Mouse (Mus musculus): ENCODE data around the gene Dhx16. TPM values are rescaled to one million over a fixed set of nuclear protein-coding genes. Genes with fewer than 3 reads are reported as not detected.
"Not testable (repeated sequence)": the region's sequence is repeated elsewhere in the genome, so short reads cannot be mapped to it uniquely, and the experiment has no call there.

Gene Dhx16
- polyA plus RNA-seq, 1 experiment = 64.3 TPM

DNA sequence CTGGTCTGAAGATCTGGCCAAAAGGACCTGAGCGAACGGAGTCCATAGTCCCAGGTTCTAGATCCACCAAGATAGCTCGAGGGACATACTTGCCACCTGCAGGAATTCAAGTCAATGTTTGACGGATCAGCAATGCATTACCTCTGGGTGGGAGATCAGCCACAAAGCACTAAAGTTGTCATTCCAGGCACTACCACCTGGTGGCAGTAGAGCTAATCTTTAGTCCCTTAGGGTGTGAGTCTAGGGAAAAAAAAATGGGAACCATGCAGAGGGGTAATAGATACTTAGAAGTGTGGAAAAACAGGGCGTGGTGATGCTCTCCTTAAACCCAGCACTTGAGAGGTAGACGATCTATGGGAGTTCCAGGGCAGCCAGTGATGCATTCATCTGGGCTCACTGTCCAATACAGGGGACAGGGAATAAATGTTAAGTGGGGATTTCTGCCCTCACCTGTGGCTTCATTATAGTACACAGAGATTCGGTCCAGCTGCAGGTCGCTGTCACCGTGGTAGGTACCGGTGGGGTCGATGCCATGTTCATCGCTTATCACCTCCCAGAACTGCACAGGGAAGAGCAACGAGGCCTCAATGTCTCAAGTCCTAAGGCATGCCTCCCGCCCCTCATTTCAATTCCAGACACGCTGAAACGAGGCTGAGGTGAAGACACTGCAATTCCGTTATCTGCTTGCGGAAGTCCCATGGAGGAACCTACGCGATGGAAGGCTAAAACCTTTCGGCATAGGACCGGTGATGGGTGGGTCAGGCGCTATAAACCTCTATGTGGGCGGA is 43.2 kb upstream of the Dhx16 start:
- H3K4me1 ChIP-seq (ENCODE audit: control insufficient read depth, insufficient read depth, insufficient read length, low read length) = peaks cover 10% of the 10 kb centered on the region
- WGBS = 3% methylated on average over 24 of the region's 24 CpGs
- peak overlapping the region; percentile 93 for H3K4me3 ChIP-seq (ENCODE audit: low read depth, low read length)
- TF ChIP-seq CTCF (IDR thresholded peaks at IDR 0.05; ENCODE audit: extremely low read depth, insufficient read length, insufficient replicate concordance, low read depth, low read length) (peak; percentile 53; the same call in 1 of the 2 replicates), POLR2A (IDR thresholded peaks at IDR 0.05; ENCODE audit: low read depth, low read length) (no peak)
- peaks cover 29% of the 10 kb centered on the region for H3K36me3 ChIP-seq (ENCODE audit: control insufficient read depth, insufficient read depth, low read length)
- H3K27me3 ChIP-seq (ENCODE audit: control insufficient read depth, insufficient read depth, low read length) = no peaks in the 10 kb centered on the region
- H3K27ac ChIP-seq (ENCODE audit: insufficient read depth, low read depth, low read length) = peak overlapping the region; percentile 52

DNA sequence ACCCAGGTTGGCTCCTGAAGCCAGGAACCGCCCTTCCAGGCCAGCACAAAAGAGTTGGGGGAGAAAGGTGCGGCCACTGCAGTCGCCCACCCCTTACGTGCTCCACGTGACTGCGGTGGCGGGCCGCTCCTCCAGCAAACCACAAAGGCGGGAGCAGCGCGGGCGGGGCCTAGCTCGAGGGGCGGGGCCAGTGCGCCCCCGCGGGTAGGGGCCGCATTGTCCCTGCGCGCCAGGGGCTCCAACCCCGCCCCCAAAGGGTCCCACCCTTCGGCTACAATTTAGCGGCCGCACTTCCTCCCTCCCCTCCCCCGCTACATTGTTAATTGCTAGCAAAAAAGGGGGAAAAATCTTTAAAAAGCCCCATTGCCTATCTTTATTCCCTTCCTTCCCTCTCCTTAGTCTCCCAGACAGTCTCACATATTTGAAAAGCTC is 42.6 kb upstream of the Dhx16 start:
- 1% methylated on average over 25 of the region's 25 CpGs for WGBS
- peaks cover 10% of the 10 kb centered on the region for H3K4me1 ChIP-seq (ENCODE audit: control insufficient read depth, insufficient read depth, insufficient read length, low read length)
- no peaks in the 10 kb centered on the region for H3K27me3 ChIP-seq (ENCODE audit: control insufficient read depth, insufficient read depth, low read length)
- peaks cover 27% of the 10 kb centered on the region for H3K36me3 ChIP-seq (ENCODE audit: control insufficient read depth, insufficient read depth, low read length)
- TF ChIP-seq POLR2A (IDR thresholded peaks at IDR 0.05; ENCODE audit: low read depth, low read length) (no peak), CTCF (IDR thresholded peaks at IDR 0.05; ENCODE audit: extremely low read depth, insufficient read length, insufficient replicate concordance, low read depth, low read length) (no peak)
- peak overlapping the region; percentile 92 for H3K27ac ChIP-seq (ENCODE audit: insufficient read depth, low read depth, low read length)
- peak overlapping the region; percentile 93 for H3K4me3 ChIP-seq (ENCODE audit: low read depth, low read length)

DNA sequence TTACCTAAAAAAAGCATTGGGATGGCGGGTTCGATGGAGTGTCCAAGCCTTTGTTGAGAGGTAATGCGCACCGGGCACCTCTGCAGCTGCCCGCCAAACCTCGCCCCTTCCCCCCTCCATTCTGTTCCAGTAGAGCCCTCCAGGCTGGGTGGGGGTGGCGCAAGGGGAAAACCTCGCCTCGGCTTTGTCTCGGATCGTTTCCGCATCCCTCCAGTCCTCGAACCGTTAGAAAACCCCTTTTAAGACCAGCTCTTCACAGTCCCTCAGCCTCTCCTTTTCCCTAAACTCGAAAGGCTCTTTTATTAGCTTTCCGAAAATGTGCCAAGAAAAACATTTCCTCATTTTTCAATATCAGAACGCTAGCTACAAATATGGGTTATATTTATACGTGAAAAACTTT is 42.1 kb upstream of the Dhx16 start:
- WGBS = under 1% methylated on average over 18 of the region's 18 CpGs
- Histone ChIP-seq H3K4me3 (ENCODE audit: low read depth, low read length) (peak overlapping the region; percentile 93), H3K27ac (ENCODE audit: insufficient read depth, low read depth, low read length) (peak overlapping the region; percentile 92), H3K36me3 (ENCODE audit: control insufficient read depth, insufficient read depth, low read length) (peaks cover 25% of the 10 kb centered on the region), H3K27me3 (ENCODE audit: control insufficient read depth, insufficient read depth, low read length) (no peaks in the 10 kb centered on the region), H3K4me1 (ENCODE audit: control insufficient read depth, insufficient read depth, insufficient read length, low read length) (peaks cover 10% of the 10 kb centered on the region)
- no peak for TF ChIP-seq CTCF (IDR thresholded peaks at IDR 0.05; ENCODE audit: extremely low read depth, insufficient read length, insufficient replicate concordance, low read depth, low read length)
- TF ChIP-seq POLR2A (IDR thresholded peaks at IDR 0.05; ENCODE audit: low read depth, low read length) = no peak

DNA sequence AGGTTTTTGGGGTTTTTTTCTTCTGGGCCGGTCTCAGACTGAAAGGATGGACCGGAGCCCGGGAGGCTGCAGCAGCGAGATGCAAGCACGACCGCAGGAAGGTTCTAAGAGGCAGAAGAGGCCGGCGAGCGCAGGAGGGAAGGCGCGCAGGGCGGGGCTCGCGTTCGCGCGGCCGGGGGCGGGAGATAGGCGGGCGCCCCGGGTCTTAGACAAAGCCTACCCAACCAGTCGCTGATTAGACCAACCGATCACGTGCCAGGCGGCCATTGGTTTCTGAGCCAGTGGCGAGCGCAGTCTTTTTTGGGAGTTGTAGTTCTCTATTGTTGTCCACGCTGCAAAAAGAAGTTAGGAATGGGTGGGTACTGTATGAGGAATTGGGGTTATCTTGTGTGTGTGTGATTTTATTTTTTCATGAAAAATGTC is 41.5 kb upstream of the Dhx16 start, which contains the start of gene Tubb5:
Tubb5 (minus strand) TSS at position 185 of the 423 bp plus-strand sequence.
- Histone ChIP-seq H3K4me1 (ENCODE audit: control insufficient read depth, insufficient read depth, insufficient read length, low read length) (peaks cover 10% of the 10 kb centered on the region), H3K27me3 (ENCODE audit: control insufficient read depth, insufficient read depth, low read length) (no peaks in the 10 kb centered on the region), H3K36me3 (ENCODE audit: control insufficient read depth, insufficient read depth, low read length) (peaks cover 25% of the 10 kb centered on the region), H3K27ac (ENCODE audit: insufficient read depth, low read depth, low read length) (peak within 1 kb of the TSS; percentile 92), H3K4me3 (ENCODE audit: low read depth, low read length) (peak within 1 kb of the TSS; percentile 93)
- WGBS = 2% methylated on average over 29 of the region's 29 CpGs
- TF ChIP-seq POLR2A (IDR thresholded peaks at IDR 0.05; ENCODE audit: low read depth, low read length) (peak; percentile 97), CTCF (IDR thresholded peaks at IDR 0.05; ENCODE audit: extremely low read depth, insufficient read length, insufficient replicate concordance, low read depth, low read length) (no peak)

DNA sequence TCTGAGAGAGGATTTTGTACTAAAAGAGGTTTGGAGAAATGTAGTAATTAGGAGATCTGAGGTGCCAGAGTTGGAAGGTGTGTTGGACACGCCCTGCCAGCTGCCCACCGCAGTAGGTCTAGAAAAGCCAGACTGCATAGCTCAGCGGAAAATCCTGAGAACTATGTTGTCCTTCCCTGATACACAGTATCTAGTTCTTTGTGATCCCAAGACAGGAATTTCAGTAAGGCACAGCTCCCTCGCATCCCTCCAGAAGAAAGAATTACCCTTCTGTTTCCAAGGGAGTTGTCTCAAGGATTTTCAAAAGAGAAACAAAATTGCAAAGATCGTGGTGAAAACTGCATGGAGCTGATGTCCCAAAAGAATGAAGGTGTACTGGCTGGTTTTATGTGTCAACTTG is 41.0 kb upstream of the Dhx16 start:
- 3% methylated on average over 5 of the region's 5 CpGs for WGBS
- H3K4me3 ChIP-seq (ENCODE audit: low read depth, low read length) = peak overlapping the region; percentile 5; the same call in 1 of the 2 replicates
- H3K36me3 ChIP-seq (ENCODE audit: control insufficient read depth, insufficient read depth, low read length) = peaks cover 22% of the 10 kb centered on the region
- H3K27ac ChIP-seq (ENCODE audit: insufficient read depth, low read depth, low read length) = peak overlapping the region; percentile 70
- peaks cover 10% of the 10 kb centered on the region for H3K4me1 ChIP-seq (ENCODE audit: control insufficient read depth, insufficient read depth, insufficient read length, low read length)
- no peaks in the 10 kb centered on the region for H3K27me3 ChIP-seq (ENCODE audit: control insufficient read depth, insufficient read depth, low read length)
- no peak for TF ChIP-seq CTCF (IDR thresholded peaks at IDR 0.05; ENCODE audit: extremely low read depth, insufficient read length, insufficient replicate concordance, low read depth, low read length)
- TF ChIP-seq POLR2A (IDR thresholded peaks at IDR 0.05; ENCODE audit: low read depth, low read length) = no peak

DNA sequence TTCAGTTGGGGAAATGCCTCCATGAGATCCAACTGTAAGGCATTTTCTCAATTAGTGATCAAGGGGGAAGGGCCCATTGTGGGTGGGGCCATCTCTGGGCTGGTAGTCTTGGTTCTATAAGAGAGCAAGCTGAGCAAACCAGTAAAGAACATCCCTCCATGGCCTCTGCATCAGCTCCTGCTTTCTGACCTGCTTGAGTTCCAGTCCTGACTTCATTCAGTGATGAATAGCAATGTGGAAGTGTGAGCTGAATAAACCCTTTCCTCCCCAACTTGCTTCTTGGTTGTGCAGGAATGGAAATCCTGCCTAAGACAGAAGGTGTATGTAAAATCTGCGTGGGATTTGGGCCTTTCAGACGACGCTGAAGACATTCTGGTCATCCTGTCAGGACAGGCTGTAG is 40.6 kb upstream of the Dhx16 start:
- Histone ChIP-seq H3K36me3 (ENCODE audit: control insufficient read depth, insufficient read depth, low read length) (peaks cover 19% of the 10 kb centered on the region), H3K27ac (ENCODE audit: insufficient read depth, low read depth, low read length) (peak overlapping the region; percentile 70; the same call in 1 of the 2 replicates)
- H3K27me3 ChIP-seq (ENCODE audit: control insufficient read depth, insufficient read depth, low read length); H3K4me3 ChIP-seq (ENCODE audit: low read depth, low read length); H3K4me1 ChIP-seq (ENCODE audit: control insufficient read depth, insufficient read depth, insufficient read length, low read length): not testable (repeated sequence)
- WGBS = 55% methylated on average over 3 of the region's 3 CpGs

DNA sequence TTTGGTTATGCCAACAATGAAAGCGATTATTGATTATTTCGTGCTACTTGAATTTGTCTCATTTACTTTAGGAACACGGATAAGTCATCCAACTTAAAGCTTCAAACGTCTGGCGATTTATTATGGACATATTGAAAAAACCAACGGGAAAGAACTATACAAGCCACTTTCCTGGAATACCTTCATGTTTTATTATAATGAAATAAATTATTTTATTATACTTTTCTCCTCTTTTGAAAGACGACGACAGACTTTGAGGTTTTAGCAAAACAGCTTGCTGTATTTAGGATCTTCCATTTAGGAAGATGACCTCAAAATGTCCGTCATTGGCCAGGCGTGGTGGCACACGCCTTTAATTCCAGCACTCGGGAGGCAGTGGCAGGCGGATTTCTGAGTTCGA is 39.1 kb upstream of the Dhx16 start:
- Histone ChIP-seq H3K4me1 (ENCODE audit: control insufficient read depth, insufficient read depth, insufficient read length, low read length) (peaks cover 6% of the 10 kb centered on the region; the same call in 1 of the 2 replicates), H3K4me3 (ENCODE audit: low read depth, low read length) (peak overlapping the region; percentile 63), H3K36me3 (ENCODE audit: control insufficient read depth, insufficient read depth, low read length) (peaks cover 6% of the 10 kb centered on the region), H3K27ac (ENCODE audit: insufficient read depth, low read depth, low read length) (no peak overlapping the region), H3K27me3 (ENCODE audit: control insufficient read depth, insufficient read depth, low read length) (no peaks in the 10 kb centered on the region)
- no peak for TF ChIP-seq POLR2A (IDR thresholded peaks at IDR 0.05; ENCODE audit: low read depth, low read length)
- TF ChIP-seq CTCF (IDR thresholded peaks at IDR 0.05; ENCODE audit: extremely low read depth, insufficient read length, insufficient replicate concordance, low read depth, low read length) = no peak
- WGBS = 43% methylated on average over 14 of the region's 14 CpGs

Data from small intestine, adult 2 months (tissue).